Mouse (Mus musculus): ENCODE measurements around the gene Cfap77.

Cfap77 gene

DNA sequence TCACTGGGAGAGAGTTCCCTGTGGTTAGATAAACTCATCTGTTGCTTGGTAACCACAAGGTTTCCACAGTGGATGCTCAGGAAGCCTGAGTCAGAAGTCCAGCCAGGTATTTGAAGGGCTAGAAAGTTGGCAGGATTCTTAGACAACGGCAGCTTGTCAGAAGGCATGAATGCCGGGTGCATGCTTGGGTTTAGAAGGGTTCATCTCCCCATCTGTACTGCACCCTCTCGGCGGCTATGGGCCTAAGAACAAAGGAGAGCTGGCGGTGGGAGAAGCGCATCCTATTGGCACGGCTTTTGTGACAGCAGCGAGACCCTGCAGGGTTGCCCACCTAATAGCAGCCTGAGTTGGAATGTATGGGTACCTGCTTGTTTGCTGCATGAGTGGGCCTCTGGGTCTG, 152.6 kb downstream of the Cfap77 start:
- DNase-seq, result no peak

DNA sequence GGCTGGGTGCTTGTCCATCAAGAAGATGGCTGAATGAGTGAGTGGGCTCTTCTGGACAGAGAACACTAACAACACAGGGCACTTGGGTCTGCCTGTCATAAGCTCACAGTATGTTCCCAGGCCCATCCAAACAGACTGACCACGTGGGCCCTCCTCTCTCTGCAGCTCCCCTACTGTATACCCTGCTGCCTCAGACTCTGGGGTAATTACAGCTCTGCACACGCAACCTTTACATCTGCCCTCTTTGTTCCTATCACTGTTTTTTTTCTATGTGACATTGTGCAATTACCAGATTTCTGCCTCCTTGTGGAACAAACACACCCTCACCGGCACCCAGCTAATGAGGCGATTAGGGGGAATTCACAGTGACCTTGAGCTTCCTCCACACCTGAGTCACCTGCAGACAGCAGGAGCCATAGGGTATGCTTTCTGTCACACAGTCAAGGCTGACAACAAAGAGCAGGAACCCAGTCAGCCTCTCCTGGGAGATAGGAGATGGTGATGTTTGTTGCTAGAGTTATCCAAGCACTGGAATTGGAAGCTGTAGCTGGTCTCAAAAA, 157.4 kb downstream of the Cfap77 start:
- DNase-seq, result no peak

DNA sequence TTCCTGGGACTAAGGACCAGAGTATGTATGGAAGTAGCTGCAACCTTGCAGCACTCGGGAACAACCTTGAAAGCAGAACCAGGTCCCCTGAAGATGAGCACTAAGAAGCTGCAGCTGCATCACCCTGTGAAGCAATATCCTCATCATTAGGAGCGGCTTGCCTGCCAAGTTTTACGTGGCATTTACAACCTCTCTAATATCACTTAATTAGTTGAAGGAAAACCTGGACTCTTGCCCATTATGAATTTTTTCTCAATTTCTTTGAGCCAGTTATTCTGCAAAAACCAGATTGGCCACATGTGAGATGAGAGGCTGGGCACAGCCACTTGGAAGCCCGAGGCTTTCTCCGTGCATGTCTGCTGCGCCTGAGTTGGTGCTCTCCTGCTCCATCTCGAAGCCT, 159.0 kb downstream of the Cfap77 start:
- no peak for DNase-seq

DNA sequence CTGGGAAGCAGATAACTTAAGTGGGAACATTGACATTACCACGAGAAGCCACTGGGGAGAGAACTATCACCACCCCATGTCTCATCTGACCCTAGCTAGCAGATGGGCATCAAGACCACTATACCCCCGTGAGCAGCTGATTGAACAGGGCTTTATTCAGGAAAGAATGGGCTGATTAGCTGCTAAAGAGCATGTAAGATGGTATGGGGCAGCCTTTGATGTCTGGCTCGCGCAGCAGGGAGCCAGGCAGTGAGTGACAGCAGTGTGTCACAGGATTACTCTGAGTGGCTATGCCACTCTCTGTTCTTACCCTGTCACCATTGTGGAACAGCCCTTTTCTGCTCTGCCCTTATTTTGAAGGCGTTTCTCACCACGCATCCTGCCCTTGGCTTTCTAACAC, 161.3 kb downstream of the Cfap77 start:
- no peak for DNase-seq

DNA sequence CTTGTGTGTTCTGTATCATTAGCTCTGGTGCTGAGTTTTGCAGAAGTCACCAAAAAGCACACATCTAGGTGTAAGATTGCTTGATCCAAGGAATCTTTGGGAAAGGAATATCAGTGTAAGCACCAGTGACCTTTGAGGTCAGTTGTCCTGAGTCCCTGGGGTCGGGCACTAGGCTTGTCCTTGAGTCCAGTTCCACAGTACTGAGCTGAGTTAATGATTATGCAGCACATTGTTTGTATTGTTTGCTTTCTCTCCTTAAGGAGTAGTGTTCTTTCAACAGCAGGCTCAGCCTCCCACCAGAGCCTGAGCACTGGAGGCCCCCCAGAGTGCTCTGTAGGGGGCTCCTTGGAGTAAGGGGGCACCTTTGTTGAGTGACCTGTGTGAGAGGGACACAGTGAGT, 162.1 kb downstream of the Cfap77 start:
- peak; percentile 11 to 58 for DNase-seq

DNA sequence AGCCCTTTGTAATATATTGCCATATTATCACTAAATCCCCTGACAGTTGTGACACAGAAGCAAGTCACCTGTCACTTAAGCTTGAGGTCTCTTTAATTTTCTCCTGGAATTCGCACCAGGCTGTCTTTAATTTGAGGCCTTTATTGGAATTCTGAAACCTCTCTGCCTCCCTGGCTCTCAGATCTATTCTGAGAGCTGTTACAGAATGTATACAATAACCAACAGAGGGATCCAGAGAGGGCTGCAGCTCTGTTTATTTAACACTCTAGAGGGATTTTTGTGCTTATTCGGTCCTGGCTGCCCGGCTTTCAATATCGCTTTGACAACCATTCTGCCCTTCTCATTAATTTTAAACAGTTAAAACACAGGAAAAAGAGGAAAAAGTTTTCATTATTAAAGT, 170.0 kb downstream of the Cfap77 start:
- DNase-seq, result no peak

DNA sequence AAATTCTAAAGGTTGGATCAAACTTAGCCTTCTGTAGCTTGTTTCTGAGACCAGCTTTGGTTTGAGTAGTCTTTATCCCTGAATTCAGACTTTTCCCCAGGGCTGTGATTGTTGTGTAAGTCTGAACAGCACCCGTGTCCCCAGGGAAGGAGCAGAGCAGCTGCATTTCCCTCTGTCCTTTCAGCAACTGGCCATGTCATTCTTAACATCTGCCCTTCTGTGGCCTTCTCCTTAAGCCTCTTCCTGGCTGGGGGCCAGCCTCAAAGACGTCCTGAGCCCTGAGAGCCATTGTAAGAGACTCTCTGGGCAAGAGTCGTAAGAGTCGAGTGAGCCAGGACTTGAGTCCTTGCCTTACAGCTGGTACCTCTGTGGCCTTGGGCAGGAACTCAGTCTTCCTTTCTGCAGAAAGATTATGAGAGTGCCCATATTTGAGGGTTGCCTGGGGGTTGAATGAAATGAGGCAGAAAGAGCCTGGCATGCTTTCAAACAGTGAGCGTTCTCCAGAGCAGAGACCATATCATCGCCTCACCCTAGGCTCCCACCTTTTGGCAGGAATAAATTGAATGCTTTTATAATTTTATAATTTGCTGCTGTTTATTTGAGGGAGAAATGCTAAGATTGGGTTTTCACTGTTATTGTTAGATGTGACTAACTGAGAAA, 171.9 kb downstream of the Cfap77 start:
- no peak for DNase-seq

DNA sequence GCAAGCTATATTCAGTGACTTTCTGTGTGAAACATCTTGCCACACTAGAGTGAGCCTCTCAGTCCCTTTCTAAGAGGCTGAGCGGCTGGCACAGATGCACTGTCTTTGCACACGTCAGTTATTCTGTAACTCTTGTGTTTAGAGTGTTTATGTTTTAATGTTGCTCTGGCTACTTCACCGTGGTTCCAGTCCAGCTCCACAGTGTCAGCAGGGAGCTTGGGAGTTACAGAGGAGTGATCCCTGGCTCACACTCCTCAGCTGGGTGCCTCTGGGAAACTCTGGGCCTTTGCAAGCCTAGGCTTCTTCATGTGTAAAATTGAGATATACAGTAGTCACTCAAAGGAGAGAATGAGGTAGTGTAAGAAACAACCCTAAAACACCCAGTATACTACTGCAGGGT, 172.8 kb downstream of the Cfap77 start:
- DNase-seq, result no peak

DNA sequence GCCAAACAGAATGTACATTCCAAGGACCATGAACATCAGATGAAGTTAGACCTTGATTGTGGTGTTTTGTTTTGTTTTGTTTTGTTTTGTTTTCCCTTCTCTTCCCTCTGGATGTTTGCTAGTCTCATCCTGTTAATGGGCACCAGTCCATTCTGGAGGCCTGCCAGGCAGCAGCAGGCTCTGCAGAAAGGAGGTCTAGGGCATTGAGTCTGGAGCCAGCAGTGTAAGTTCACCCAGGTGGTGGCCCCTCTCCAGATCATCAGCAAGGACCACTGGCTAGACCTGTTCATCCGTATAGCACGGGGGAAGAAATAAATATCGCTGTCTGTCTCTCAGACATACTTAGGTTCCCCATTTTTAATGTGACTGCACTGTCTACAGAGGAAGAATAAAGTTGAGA, 173.6 kb downstream of the Cfap77 start:
- DNase-seq, result peak; percentile 45 to 57

Data from kidney, postnatal 25 days (tissue).